13 mouse cellular contexts compared by ENCODE assay signal in genomic region chr5:103208021-103208511, GRCm38 (mm10). TPM values are rescaled to one million over a fixed set of nuclear protein-coding genes. Genes with fewer than 3 reads are reported as not detected.
DNase-seq lines count a peak whose midpoint lies in the region; ATAC-seq lines count a peak whose summit lies in the region.
"Had no signal": no experiment of that assay in that cellular context is flagged by ENCODE, and none has a peak within 500 bp of the region (broad histone marks: within the 10 kb centered on the region; RNA-seq: fewer than 3 reads in every experiment).

No protein-coding gene starts in this region.

- 66% methylated on average over 10 of the region's 10 CpGs for WGBS in forebrain, embryonic 12.5 days

- intact Hi-C loops in gastrocnemius, postnatal 14 days (cut with DNase I; ENCODE audit: low total_unique reads) = no loop called here

- H3K36me3 ChIP-seq in forebrain, embryonic 12.5 days (replicated peaks) = no peaks in the 10 kb centered on the region
- H3K36me3 ChIP-seq: lung, embryonic 15.5 days; stomach, embryonic 15.5 days had no signal

- peak overlapping the region; percentile 53 for H3K4me2 ChIP-seq in forebrain, embryonic 12.5 days
- H3K4me2 ChIP-seq: lung, embryonic 15.5 days; stomach, embryonic 15.5 days had no signal

- H3K27me3 ChIP-seq in forebrain, embryonic 12.5 days = no peaks in the 10 kb centered on the region
- H3K27me3 ChIP-seq: lung, embryonic 15.5 days; stomach, embryonic 15.5 days had no signal

- peak overlapping the region; percentile 45 for H3K4me3 ChIP-seq in forebrain, embryonic 12.5 days (replicated peaks)
- H3K4me3 ChIP-seq: lung, embryonic 15.5 days; stomach, embryonic 15.5 days had no signal

- no peaks in the 10 kb centered on the region for H3K9me3 ChIP-seq in forebrain, embryonic 12.5 days
- H3K9me3 ChIP-seq: lung, embryonic 15.5 days; stomach, embryonic 15.5 days had no signal

- peak overlapping the region; percentile 42 for H3K9ac ChIP-seq in forebrain, embryonic 12.5 days
- H3K9ac ChIP-seq: lung, embryonic 15.5 days; stomach, embryonic 15.5 days had no signal

- peaks cover 30% of the 10 kb centered on the region for H3K4me1 ChIP-seq in forebrain, embryonic 12.5 days
- H3K4me1 ChIP-seq: lung, embryonic 15.5 days; stomach, embryonic 15.5 days had no signal

- no peak overlapping the region for H3K27ac ChIP-seq in forebrain, embryonic 12.5 days
- H3K27ac ChIP-seq: lung, embryonic 15.5 days; stomach, embryonic 15.5 days had no signal

- DNase-seq in left cerebral cortex, adult 18-20 months (ENCODE audit: low spot score in 2 of 2) = peak; percentile 37 to 48
- no peak for DNase-seq in left cerebral cortex, adult 8-10 months (ENCODE audit: low spot score in 2 of 2)
- peak; percentile 50 to 51 for DNase-seq in layer of hippocampus, postnatal 36 days
- peak; percentile 18 for DNase-seq in right cerebral cortex, postnatal 14 days
- no peak for DNase-seq in embryo, embryonic 10 days (ENCODE audit: low spot score)
- DNase-seq in gastrocnemius, postnatal 14 days = no peak
- DNase-seq in c-Kit-positive CD71-positive TER-119-positive erythroid progenitor cells, embryonic 14.5 days (ENCODE audit: low spot score) = no peak
- DNase-seq: heart, adult 11 months had no signal

- ATAC-seq in forebrain, embryonic 12.5 days (ENCODE audit: low FRiP score) = no peak
- ATAC-seq: Patski had no signal

RNA-seq across cellular contexts. Expression of gene Mapk10, which starts 3.1 kb away (rescaled TPM):
- 100 to 1,000 TPM; 521 to 526 TPM for total RNA-seq in left cerebral cortex, adult 18-20 months (2021)
- total RNA-seq in left cerebral cortex, adult 8-10 months (2022) = 100 to 1,000 TPM; 474 to 541 (median 500) TPM
- polyA plus RNA-seq in forebrain, embryonic 12.5 days (2016; fragmentation: Nextera tagmentation; extraction: Ambion mirVana) = 41.7 and 55.1 TPM in 2 replicates
- 100 to 1,000 TPM; 417 to 454 TPM for total RNA-seq in layer of hippocampus, postnatal 36 days (2021)
- total RNA-seq in gastrocnemius, postnatal 14 days (2021) = under 1 TPM; 0.69 to 0.80 TPM
- total RNA-seq: neutrophil, adult 5-6 weeks had no signal

Comparison
In these comparisons a context has a peak if more than half of its experiments do, and no peak if none do; other contexts are left out.
1. DNase-seq: peak in left cerebral cortex, adult 18-20 months (2 of 2), layer of hippocampus, postnatal 36 days (2 of 2) and right cerebral cortex, postnatal 14 days (single experiment); none in left cerebral cortex, adult 8-10 months (0 of 2), embryo, embryonic 10 days (single experiment), gastrocnemius, postnatal 14 days (single experiment) and c-Kit-positive CD71-positive TER-119-positive erythroid progenitor cells, embryonic 14.5 days (single experiment).
2. RNA of gene Mapk10, which starts 3.1 kb away (total RNA-seq): 521 to 526 TPM in left cerebral cortex, adult 18-20 months, 474 to 541 TPM in left cerebral cortex, adult 8-10 months and 417 to 454 TPM in layer of hippocampus, postnatal 36 days; 0.69 to 0.80 TPM in gastrocnemius, postnatal 14 days; every median in the first group is over 100 times any median in the second.